ENCODE assay signal across 13 mouse cellular contexts in genomic region chr8:84130806-84131205, GRCm38 (mm10). TPM values are rescaled to one million over a fixed set of nuclear protein-coding genes. Genes with fewer than 3 reads are reported as not detected.
DNase-seq lines count a peak whose midpoint lies in the region; ATAC-seq and TF ChIP-seq lines count a peak whose summit lies in the region.
"Had no signal": no experiment of that assay in that cellular context is flagged by ENCODE, and none has a peak within 500 bp of the region (broad histone marks: within the 10 kb centered on the region; RNA-seq: fewer than 3 reads in every experiment).

No protein-coding gene starts in this region.

- H3K27me3 ChIP-seq in kidney, embryonic 16.5 days (ENCODE audit: insufficient read depth, low read length): no peaks in the 10 kb centered on the region

- no peak overlapping the region for H3K27ac ChIP-seq in ES-E14 (ENCODE audit: insufficient read depth, low read depth, low read length, poor library complexity, severe bottlenecking)
- no peak overlapping the region for H3K27ac ChIP-seq in kidney, embryonic 16.5 days (ENCODE audit: low read length)
- H3K27ac ChIP-seq: heart, embryonic 15.5 days; liver, embryonic 15.5 days had no signal

- H3K4me1 ChIP-seq in ES-E14 (ENCODE audit: control insufficient read depth in 2 of 2, insufficient read depth in 2 of 2, low read length in 2 of 2, poor library complexity in 1 of 2): peaks cover 2 to 25% of the 10 kb centered on the region in 2 experiments; a peak in 1 of 4 replicates
- peaks cover 6% of the 10 kb centered on the region; the same call in 1 of the 2 replicates for H3K4me1 ChIP-seq in kidney, embryonic 16.5 days (ENCODE audit: insufficient read depth, low read length)
- H3K4me1 ChIP-seq: liver, embryonic 15.5 days had no signal

- peak; percentile 35; the same call in 1 of the 2 replicates for ATAC-seq in kidney, embryonic 16.5 days (ENCODE audit: low FRiP score, low TSS enrichment)

- in situ Hi-C loops in ES-E14 (cut with MboI; ENCODE audit: low sequenced_read_pairs in 2 of 2, unreplicated experiment in 2 of 2): no loop called here

- no peak overlapping the region for H3K4me2 ChIP-seq in kidney, embryonic 16.5 days (replicated peaks; ENCODE audit: low read depth, low read length)
- H3K4me2 ChIP-seq: heart, embryonic 15.5 days; liver, embryonic 15.5 days had no signal

- no peaks in the 10 kb centered on the region for H3K9me3 ChIP-seq in ES-E14 (ENCODE audit: control insufficient read depth, insufficient read depth, low read depth, low read length)
- no peaks in the 10 kb centered on the region for H3K9me3 ChIP-seq in kidney, embryonic 16.5 days (ENCODE audit: low read length)
- H3K9me3 ChIP-seq: G1E; heart, embryonic 15.5 days; liver, embryonic 15.5 days had no signal

- 45% methylated on average over 30 of the region's 30 CpGs for WGBS in kidney, embryonic 16.5 days

- peak; percentile 28 for DNase-seq in gastrocnemius, postnatal 25 days
- no peak for DNase-seq in gastrocnemius, postnatal 10 days
- no peak for DNase-seq in ES-E14 (ENCODE audit: low read depth, low spot score)
- DNase-seq in cerebellum, adult 8-10 months: peak; percentile 77
- DNase-seq in urinary bladder, postnatal 36 days (ENCODE audit: low spot score in 2 of 2): no peak
- no peak for DNase-seq in frontal cortex, postnatal 14 days (ENCODE audit: low spot score in 2 of 2)
- DNase-seq in left cerebral cortex, adult 18-20 months (ENCODE audit: low spot score in 2 of 2): no peak
- DNase-seq: thymus, adult 18-20 months had no signal

- peaks cover 25% of the 10 kb centered on the region for H3K36me3 ChIP-seq in ES-E14 (ENCODE audit: control insufficient read depth, insufficient read depth, low read length, poor library complexity, severe bottlenecking)
- peaks cover 35% of the 10 kb centered on the region for H3K36me3 ChIP-seq in kidney, embryonic 16.5 days (ENCODE audit: insufficient read depth, low read length)

- H3K9ac ChIP-seq in ES-E14 (ENCODE audit: insufficient read depth, low read depth, low read length, poor library complexity, severe bottlenecking): peak overlapping the region; percentile 45
- no peak overlapping the region for H3K9ac ChIP-seq in kidney, embryonic 16.5 days (replicated peaks; ENCODE audit: low read length)
- H3K9ac ChIP-seq: heart, embryonic 15.5 days; liver, embryonic 15.5 days had no signal

- peak overlapping the region; percentile 37 to 41 for H3K4me3 ChIP-seq in ES-E14 (ENCODE audit: insufficient read depth in 1 of 2, low read depth in 1 of 2, low read length in 2 of 2, poor library complexity in 1 of 2, severe bottlenecking in 1 of 2)
- no peak overlapping the region for H3K4me3 ChIP-seq in kidney, embryonic 16.5 days (ENCODE audit: low read length)
- H3K4me3 ChIP-seq: heart, embryonic 15.5 days; liver, embryonic 15.5 days had no signal

TF ChIP-seq in ES-E14, 5 proteins besides CTCF, POLR2A, EP300 and RAD21:
- TF ChIP-seq CHD2 (IDR thresholded peaks at IDR 0.05; ENCODE audit: low read depth, low read length): no peak
- no peak for TF ChIP-seq MAFK (IDR thresholded peaks at IDR 0.05; ENCODE audit: insufficient read depth, low read depth, low read length)
- no peak for TF ChIP-seq ZC3H11A (IDR thresholded peaks at IDR 0.05; ENCODE audit: borderline replicate concordance, low read depth, low read length)
- TF ChIP-seq ZNF384 (IDR thresholded peaks at IDR 0.05; ENCODE audit: low read depth, low read length): no peak
- TF ChIP-seq HCFC1 (IDR thresholded peaks at IDR 0.05; ENCODE audit: borderline replicate concordance, insufficient read depth, low read length): no peak

RNA-seq across cellular contexts. Expression of gene Podnl1, which starts 5.0 kb away (rescaled TPM):
- total RNA-seq in gastrocnemius, postnatal 25 days (2021): not detected
- 1 to 10 TPM in 1 of 2 experiments, under 1 TPM in 1; 0.14 to 2.4 TPM for total RNA-seq in gastrocnemius, postnatal 10 days (2021)
- total RNA-seq in ES-E14 (2012; rRNA removed): 1.5 and 2.0 TPM in 2 replicates
- polyA plus RNA-seq in kidney, embryonic 16.5 days (2015; fragmentation: Nextera tagmentation; extraction: Ambion mirVana): 0.24 and 0.30 TPM in 2 replicates
- not detected for total RNA-seq in left cerebral cortex, adult 18-20 months (2021)
- total RNA-seq: G1E had no signal
- polyA plus RNA-seq: cortical plate, adult 2 months; liver, embryonic 15.5 days had no signal

RNA-seq across cellular contexts. Expression of gene Cc2d1a, which starts 16.9 kb away (rescaled TPM):
- 10 to 100 TPM; 13.7 to 13.8 TPM for total RNA-seq in gastrocnemius, postnatal 25 days (2021)
- 10 to 100 TPM; 12.5 to 13.9 TPM for total RNA-seq in gastrocnemius, postnatal 10 days (2021)
- total RNA-seq in ES-E14 (2012; rRNA removed): 17.7 and 18.9 TPM in 2 replicates
- 29.0 and 31.1 TPM in 2 replicates for polyA plus RNA-seq in kidney, embryonic 16.5 days (2015; fragmentation: Nextera tagmentation; extraction: Ambion mirVana)
- 10 to 100 TPM; 47.1 to 55.6 TPM for total RNA-seq in left cerebral cortex, adult 18-20 months (2021)

RNA-seq across cellular contexts. Expression of gene 4930432K21Rik, which starts 17.0 kb away (rescaled TPM):
- not detected for total RNA-seq in gastrocnemius, postnatal 25 days (2021)
- total RNA-seq in gastrocnemius, postnatal 10 days (2021): under 1 TPM; 0.32 to 0.54 TPM
- 4.9 TPM in 2 replicates for total RNA-seq in ES-E14 (2012; rRNA removed)
- polyA plus RNA-seq in kidney, embryonic 16.5 days (2015; fragmentation: Nextera tagmentation; extraction: Ambion mirVana): 1.7 and 1.9 TPM in 2 replicates
- 1 to 10 TPM; 2.0 to 3.1 TPM for total RNA-seq in left cerebral cortex, adult 18-20 months (2021)

RNA-seq across cellular contexts. Expression of gene Dcaf15, which starts 26.2 kb away (rescaled TPM):
- total RNA-seq in gastrocnemius, postnatal 25 days (2021): 1 to 10 TPM; 3.9 to 5.3 TPM
- 10 to 100 TPM in 1 of 2 experiments, 1 to 10 TPM in 1; 9.5 to 11.2 TPM for total RNA-seq in gastrocnemius, postnatal 10 days (2021)
- total RNA-seq in ES-E14 (2012; rRNA removed): 53.5 and 62.0 TPM in 2 replicates
- 11.0 and 11.3 TPM in 2 replicates for polyA plus RNA-seq in kidney, embryonic 16.5 days (2015; fragmentation: Nextera tagmentation; extraction: Ambion mirVana)
- 10 to 100 TPM; 17.7 to 18.2 TPM for total RNA-seq in left cerebral cortex, adult 18-20 months (2021)

RNA-seq across cellular contexts. Expression of gene Nanos3, which starts 54.2 kb away (rescaled TPM):
- not detected for total RNA-seq in gastrocnemius, postnatal 25 days (2021)
- total RNA-seq in gastrocnemius, postnatal 10 days (2021): 1 to 10 TPM; 1.4 to 2.4 TPM
- 7.0 and 9.9 TPM in 2 replicates for total RNA-seq in ES-E14 (2012; rRNA removed)
- polyA plus RNA-seq in kidney, embryonic 16.5 days (2015; fragmentation: Nextera tagmentation; extraction: Ambion mirVana): 2.6 and 3.1 TPM in 2 replicates
- 1 to 10 TPM in 1 of 2 experiments, under 1 TPM in 1; 0.70 to 2.0 TPM for total RNA-seq in left cerebral cortex, adult 18-20 months (2021)
- total RNA-seq: G1E had no signal
- polyA plus RNA-seq: G1E had no signal

Comparison
In these comparisons a context has a peak if more than half of its experiments do, and no peak if none do; other contexts are left out.
1. DNase-seq: peak in gastrocnemius, postnatal 25 days (single experiment) and cerebellum, adult 8-10 months (single experiment); none in gastrocnemius, postnatal 10 days (single experiment), ES-E14 (single experiment), urinary bladder, postnatal 36 days (0 of 2), frontal cortex, postnatal 14 days (0 of 2) and left cerebral cortex, adult 18-20 months (0 of 2).